Mouse (Mus musculus): ENCODE results near the gene Bcam.

GRCm38 (mm10) chr7:19763829-19764477 is 6.9 kb downstream of the Bcam start:
- TF ChIP-seq CTCF (IDR thresholded peaks at IDR 0.05; ENCODE audit: borderline replicate concordance, extremely low read depth, insufficient read depth, insufficient read length) (no peak), POLR2A (IDR thresholded peaks at IDR 0.05; ENCODE audit: borderline replicate concordance, extremely low read depth, insufficient read depth, insufficient read length, poor library complexity, severe bottlenecking) (no peak)
